Mouse (Mus musculus) brown adipose tissue, adult 24 weeks (tissue): Measurements from ENCODE around the gene Prg2. TPM values are rescaled to one million over a fixed set of nuclear protein-coding genes. Genes with fewer than 3 reads are reported as not detected.

ENCODE experiments used
- H3K27ac ChIP-seq: fragments of 200-500 bp; replicated peaks from 2 replicates; pipeline ENCODE4 v1.5.1; 2012; ENCODE audit warnings: low read depth, mild to moderate bottlenecking, low read length
- H3K4me1 ChIP-seq: fragments of 200-500 bp; 2 replicates; pipeline ENCODE4 v1.6.1; 2012; ENCODE audit warnings: low read length, mixed read lengths; ENCODE audit not compliant: control insufficient read depth, insufficient read depth, insufficient read length
- H3K4me3 ChIP-seq: fragments of 200-500 bp; 2 replicates; pipeline ENCODE4 v1.5.1; 2012; ENCODE audit warnings: low read depth, mild to moderate bottlenecking, low read length, moderate library complexity; ENCODE audit not compliant: insufficient read depth
- polyA plus RNA-seq: library from polyadenylated mRNA; stranded (reverse); fragments of >200 nt; gene quantifications from 2 replicates; pipeline ENCODE4 v1.2.4, GENCODE M21; 2012; ENCODE audit not compliant: missing spikeins, insufficient read depth, insufficient read length

The Prg2 gene
- polyA plus RNA-seq, 1 experiment: not detected

- peaks cover 17% of the 10 kb centered on the region; the same call in 1 of the 2 replicates for H3K4me1 ChIP-seq
- peak overlapping the region; percentile 72 for H3K27ac ChIP-seq
- H3K4me3 ChIP-seq: no peak overlapping the region
Measured at GRCm38 (mm10) chr2:85001497-85001896, 21.2 kb downstream of the Prg2 start.

- no peak overlapping the region for H3K4me3 ChIP-seq
- no peak overlapping the region for H3K27ac ChIP-seq
Measured at GRCm38 (mm10) chr2:85002575-85002974, 22.3 kb downstream of the Prg2 start.

GRCm38 (mm10) chr2:85004341-85004740 is 24.1 kb downstream of the Prg2 start:
- Histone ChIP-seq H3K4me1 (peaks cover 11% of the 10 kb centered on the region; the same call in 1 of the 2 replicates), H3K4me3 (no peak overlapping the region), H3K27ac (no peak overlapping the region)

More at GRCm38 (mm10) chr2:85002575-85002974, 22.3 kb downstream of the Prg2 start:
- peaks cover 17% of the 10 kb centered on the region; the same call in 1 of the 2 replicates for H3K4me1 ChIP-seq

- H3K27ac ChIP-seq: no peak overlapping the region
- H3K4me3 ChIP-seq: no peak overlapping the region
- no peaks in the 10 kb centered on the region for H3K4me1 ChIP-seq
Measured at GRCm38 (mm10) chr2:85006600-85006999, 26.3 kb downstream of the Prg2 start.

GRCm38 (mm10) chr2:85007729-85008128 is 27.5 kb downstream of the Prg2 start:
- Histone ChIP-seq H3K27ac (no peak overlapping the region), H3K4me1 (peaks cover 3% of the 10 kb centered on the region)

GRCm38 (mm10) chr2:85009212-85009611 is 29.0 kb downstream of the Prg2 start:
- no peak overlapping the region for H3K4me3 ChIP-seq
- peaks cover 3% of the 10 kb centered on the region for H3K4me1 ChIP-seq

More at GRCm38 (mm10) chr2:85007729-85008128, 27.5 kb downstream of the Prg2 start:
- H3K4me3 ChIP-seq: no peak overlapping the region

GRCm38 (mm10) chr2:85011906-85012604 is 31.8 kb downstream of the Prg2 start:
- no peak overlapping the region for H3K27ac ChIP-seq
- peaks cover 3% of the 10 kb centered on the region for H3K4me1 ChIP-seq
- H3K4me3 ChIP-seq: no peak overlapping the region

More at GRCm38 (mm10) chr2:85009212-85009611, 29.0 kb downstream of the Prg2 start:
- no peak overlapping the region for H3K27ac ChIP-seq

GRCm38 (mm10) chr2:85012679-85013078 is 32.4 kb downstream of the Prg2 start:
- no peak overlapping the region for H3K4me3 ChIP-seq
- H3K4me1 ChIP-seq: peaks cover 3% of the 10 kb centered on the region
- H3K27ac ChIP-seq: no peak overlapping the region

GRCm38 (mm10) chr2:85013826-85014587 is 33.7 kb downstream of the Prg2 start:
- Histone ChIP-seq H3K4me3 (no peak overlapping the region), H3K4me1 (peaks cover 3% of the 10 kb centered on the region)

GRCm38 (mm10) chr2:85014588-85014982 is 34.3 kb downstream of the Prg2 start:
- H3K4me3 ChIP-seq: no peak overlapping the region
- no peak overlapping the region for H3K27ac ChIP-seq
- peaks cover 3% of the 10 kb centered on the region for H3K4me1 ChIP-seq

More at GRCm38 (mm10) chr2:85013826-85014587, 33.7 kb downstream of the Prg2 start:
- no peak overlapping the region for H3K27ac ChIP-seq

- H3K4me1 ChIP-seq: no peaks in the 10 kb centered on the region
- H3K27ac ChIP-seq: no peak overlapping the region
- no peak overlapping the region for H3K4me3 ChIP-seq
Measured at GRCm38 (mm10) chr2:85022043-85022442, 41.8 kb downstream of the Prg2 start.

- Histone ChIP-seq H3K4me3 (no peak overlapping the region), H3K27ac (no peak overlapping the region), H3K4me1 (no peaks in the 10 kb centered on the region)
Measured at GRCm38 (mm10) chr2:85026178-85026577, 45.9 kb downstream of the Prg2 start.

- no peaks in the 10 kb centered on the region for H3K4me1 ChIP-seq
- H3K27ac ChIP-seq: no peak overlapping the region
- no peak overlapping the region for H3K4me3 ChIP-seq
Measured at GRCm38 (mm10) chr2:85027281-85027680, 47.0 kb downstream of the Prg2 start.

GRCm38 (mm10) chr2:85029897-85030296 is 49.6 kb downstream of the Prg2 start:
- no peak overlapping the region for H3K27ac ChIP-seq
- no peak overlapping the region for H3K4me3 ChIP-seq
- no peaks in the 10 kb centered on the region for H3K4me1 ChIP-seq

GRCm38 (mm10) chr2:85030989-85031388 is 50.7 kb downstream of the Prg2 start:
- H3K4me1 ChIP-seq: no peaks in the 10 kb centered on the region
- no peak overlapping the region for H3K4me3 ChIP-seq
- H3K27ac ChIP-seq: no peak overlapping the region
